Mouse (Mus musculus) liver, postnatal 0 days (tissue): ENCODE measurements at regions not wholly inside any gene's neighbourhood (a gene's known extent, or its start where the extent isn't known, plus 50 kb on each side); places are given as distances from the start of the nearest gene placed in this dataset.

ENCODE experiments used
- CTCF ChIP-seq: sonication (generic); IDR thresholded peaks from 2 replicates; pipeline ENCODE4 v1.5.1; 2016; ENCODE audit warnings: antibody characterized with exemption, low read depth
- EP300 ChIP-seq: IDR thresholded peaks from 2 replicates; pipeline ENCODE4 v1.6.1; 2016; ENCODE audit warnings: antibody characterized with exemption, low read depth, mild to moderate bottlenecking

DNA sequence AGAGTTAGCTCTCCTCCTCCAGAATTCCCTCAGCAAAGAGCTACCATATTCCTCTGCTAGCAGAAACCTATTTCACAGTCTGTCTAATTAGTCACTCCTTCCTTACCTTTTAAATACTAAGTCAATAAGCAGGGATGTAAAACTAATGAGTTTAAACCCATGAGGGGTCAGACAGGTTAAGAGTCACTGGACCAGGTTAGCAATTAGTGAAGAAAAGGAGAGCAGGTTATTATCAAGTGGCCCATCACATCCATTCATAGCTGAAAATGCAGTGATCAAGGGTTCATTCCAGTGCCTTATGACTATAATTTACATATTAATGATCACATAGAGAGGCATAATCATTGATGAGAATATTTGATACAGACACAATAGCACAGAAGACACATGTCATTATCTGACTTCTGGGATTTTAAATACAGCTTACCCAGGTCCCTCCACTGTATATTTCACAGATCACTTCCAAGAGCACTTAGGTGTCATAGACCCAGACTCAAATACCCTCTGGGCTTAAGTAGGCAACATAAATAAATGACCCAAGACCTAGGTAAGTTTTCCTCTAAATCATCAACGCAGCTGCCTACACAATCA lies 355.4 kb upstream of the Rgma start:
- TF ChIP-seq CTCF (no peak), EP300 (no peak)
